Mouse (Mus musculus): ENCODE results near the gene Gys1. TPM values are rescaled to one million over a fixed set of nuclear protein-coding genes. Genes with fewer than 3 reads are reported as not detected.

Gene Gys1
- polyA plus RNA-seq, 1 experiment from 2014 or later: 136 TPM

DNA sequence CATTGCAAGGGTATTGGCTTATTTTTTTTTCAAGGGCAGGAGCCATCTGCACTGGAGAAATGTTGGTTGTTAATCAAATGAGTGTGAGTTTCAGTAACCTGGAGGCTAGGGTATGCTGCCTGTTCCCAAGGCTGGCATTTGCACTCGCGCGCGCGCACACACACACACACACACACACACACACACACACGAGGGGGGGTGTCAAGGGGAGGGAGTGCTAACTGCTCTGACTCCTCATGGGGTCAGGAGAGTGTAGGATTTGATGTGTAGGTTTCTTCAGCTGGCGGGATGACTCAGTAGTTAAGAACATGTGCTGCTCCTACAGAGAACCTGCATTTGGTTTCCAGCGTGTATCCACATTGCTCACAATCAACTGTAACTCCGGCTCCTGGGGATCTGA, 56.2 kb downstream of the Gys1 start:
- 0 out of 2 replicates have a peak overlapping the region, but pooled peaks have one; percentile 5 for H3K9ac ChIP-seq (ENCODE audit: low read length)

DNA sequence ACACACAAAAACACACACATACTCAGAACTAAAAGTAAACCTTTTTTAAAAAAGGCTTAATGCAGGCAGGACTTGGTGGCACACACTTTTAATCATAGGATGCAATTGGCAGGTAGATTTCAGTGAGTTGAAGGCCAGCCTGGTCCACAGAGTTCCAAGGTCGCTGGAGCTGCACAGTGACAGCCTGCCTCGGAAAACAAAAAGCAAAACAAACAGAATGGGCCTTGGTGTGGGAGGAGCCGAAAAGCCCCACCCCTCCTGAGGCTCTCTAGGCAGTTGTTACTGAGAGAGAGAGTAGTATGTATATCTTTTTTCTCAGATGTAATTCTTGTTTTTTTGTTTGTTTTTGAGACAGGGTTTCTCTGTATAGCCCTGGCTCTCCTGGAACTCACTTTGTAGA, 56.6 kb downstream of the Gys1 start:
- no peak overlapping the region for H3K27ac ChIP-seq (ENCODE audit: low read length)
- no peak overlapping the region; the same call in 1 of the 2 replicates for H3K4me2 ChIP-seq (ENCODE audit: low read depth, low read length)
- 0 out of 2 replicates have a peak overlapping the region, but pooled peaks have one; percentile 5 for H3K9ac ChIP-seq (ENCODE audit: low read length)
- 22% methylated on average over 3 of the region's 3 CpGs for WGBS
- ATAC-seq (replicated peaks; ENCODE audit: extremely low read depth, insufficient read depth, low FRiP score): no peak
- no peak overlapping the region for H3K4me3 ChIP-seq (ENCODE audit: low read length)
- peaks cover 9% of the 10 kb centered on the region; the same call in 1 of the 2 replicates for H3K4me1 ChIP-seq (ENCODE audit: control insufficient read depth, insufficient read depth, low read length)
- peaks cover 23% of the 10 kb centered on the region for H3K36me3 ChIP-seq (ENCODE audit: control insufficient read depth, insufficient read depth)
- H3K9me3 ChIP-seq (replicated peaks; ENCODE audit: control insufficient read depth, low read length): no peaks in the 10 kb centered on the region
- H3K27me3 ChIP-seq (ENCODE audit: control insufficient read depth, insufficient read depth, low read length): no peaks in the 10 kb centered on the region

More for the DNA sequence above, 56.2 kb downstream of the Gys1 start:
- 35% methylated on average over 9 of the region's 9 CpGs for WGBS
- no peak overlapping the region for H3K27ac ChIP-seq (ENCODE audit: low read length)
- no peaks in the 10 kb centered on the region for H3K9me3 ChIP-seq (replicated peaks; ENCODE audit: control insufficient read depth, low read length)
- no peak overlapping the region for H3K4me3 ChIP-seq (ENCODE audit: low read length)
- H3K36me3 ChIP-seq (ENCODE audit: control insufficient read depth, insufficient read depth): peaks cover 23% of the 10 kb centered on the region
- H3K4me2 ChIP-seq (ENCODE audit: low read depth, low read length): no peak overlapping the region; the same call in 1 of the 2 replicates
- ATAC-seq (replicated peaks; ENCODE audit: extremely low read depth, insufficient read depth, low FRiP score): no peak
- H3K27me3 ChIP-seq (ENCODE audit: control insufficient read depth, insufficient read depth, low read length): no peaks in the 10 kb centered on the region
- H3K4me1 ChIP-seq (ENCODE audit: control insufficient read depth, insufficient read depth, low read length): peaks cover 9% of the 10 kb centered on the region; the same call in 1 of the 2 replicates

DNA sequence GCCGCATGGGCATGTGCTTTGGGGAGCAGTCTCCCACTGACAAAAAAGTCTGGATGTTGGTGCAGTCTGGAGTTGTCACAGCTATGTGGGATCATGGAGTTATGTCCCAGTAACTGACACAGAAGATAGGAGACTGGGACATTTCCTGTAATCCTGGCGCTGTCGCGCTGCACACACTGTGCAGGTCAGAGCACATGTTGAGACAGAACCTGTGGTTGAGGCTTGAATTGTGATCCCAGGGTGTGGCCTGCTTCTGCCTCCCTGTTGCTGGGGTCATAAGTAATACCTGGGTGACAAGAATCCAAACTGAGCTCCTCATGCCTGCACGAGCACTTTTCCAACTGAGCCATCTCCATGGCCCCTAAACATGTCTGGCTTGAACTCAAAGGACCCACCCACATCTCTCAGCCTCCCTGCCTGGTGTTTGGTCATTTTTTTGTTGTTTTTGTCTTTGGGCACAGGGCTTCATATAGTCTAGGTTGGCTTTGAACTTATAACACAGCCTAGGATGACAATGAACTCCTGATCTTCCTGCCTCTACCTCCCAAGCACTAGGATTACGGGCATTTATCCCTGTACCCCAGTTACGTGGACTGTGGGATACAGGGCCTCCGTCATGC, 57.7 kb downstream of the Gys1 start:
- no peak overlapping the region for H3K4me3 ChIP-seq (ENCODE audit: low read length)
- no peaks in the 10 kb centered on the region for H3K9me3 ChIP-seq (replicated peaks; ENCODE audit: control insufficient read depth, low read length)
- H3K36me3 ChIP-seq (ENCODE audit: control insufficient read depth, insufficient read depth): peaks cover 27% of the 10 kb centered on the region
- H3K4me1 ChIP-seq (ENCODE audit: control insufficient read depth, insufficient read depth, low read length): peaks cover 9% of the 10 kb centered on the region; the same call in 1 of the 2 replicates
- H3K27me3 ChIP-seq (ENCODE audit: control insufficient read depth, insufficient read depth, low read length): no peaks in the 10 kb centered on the region
- no peak overlapping the region for H3K4me2 ChIP-seq (ENCODE audit: low read depth, low read length)
- H3K9ac ChIP-seq (ENCODE audit: low read length): no peak overlapping the region
- no peak overlapping the region for H3K27ac ChIP-seq (ENCODE audit: low read length)
- no peak for ATAC-seq (replicated peaks; ENCODE audit: extremely low read depth, insufficient read depth, low FRiP score)
- WGBS: 92% methylated on average over 8 of the region's 8 CpGs

DNA sequence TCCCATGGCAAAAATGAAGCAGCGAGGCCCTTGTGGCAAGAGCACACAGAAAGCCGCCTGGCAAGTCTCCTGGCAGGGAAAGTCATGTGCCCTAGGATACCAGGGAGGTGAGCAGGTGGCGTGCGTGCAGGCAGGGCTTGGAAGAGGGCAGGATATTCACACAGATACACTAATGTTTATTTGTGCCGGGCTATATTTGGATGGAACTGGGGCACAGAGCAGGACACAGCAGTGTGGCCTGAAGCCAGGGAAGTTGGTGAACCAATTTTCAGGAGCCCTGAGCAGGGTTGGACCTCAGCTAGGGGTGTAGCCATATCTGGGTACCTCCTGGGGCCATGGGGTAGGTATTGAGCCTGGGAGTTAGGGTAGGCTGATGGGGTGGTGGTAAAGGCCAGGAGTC, 58.3 kb downstream of the Gys1 start:
- Histone ChIP-seq H3K27me3 (ENCODE audit: control insufficient read depth, insufficient read depth, low read length) (no peaks in the 10 kb centered on the region), H3K27ac (ENCODE audit: low read length) (no peak overlapping the region; the same call in 1 of the 2 replicates), H3K4me1 (ENCODE audit: control insufficient read depth, insufficient read depth, low read length) (peaks cover 9% of the 10 kb centered on the region; the same call in 1 of the 2 replicates), H3K9ac (ENCODE audit: low read length) (no peak overlapping the region), H3K9me3 (replicated peaks; ENCODE audit: control insufficient read depth, low read length) (no peaks in the 10 kb centered on the region), H3K36me3 (ENCODE audit: control insufficient read depth, insufficient read depth) (peaks cover 31% of the 10 kb centered on the region), H3K4me2 (ENCODE audit: low read depth, low read length) (no peak overlapping the region), H3K4me3 (ENCODE audit: low read length) (no peak overlapping the region)
- ATAC-seq (replicated peaks; ENCODE audit: extremely low read depth, insufficient read depth, low FRiP score): no peak; the same call in 1 of the 2 replicates
- WGBS: 83% methylated on average over 5 of the region's 5 CpGs

DNA sequence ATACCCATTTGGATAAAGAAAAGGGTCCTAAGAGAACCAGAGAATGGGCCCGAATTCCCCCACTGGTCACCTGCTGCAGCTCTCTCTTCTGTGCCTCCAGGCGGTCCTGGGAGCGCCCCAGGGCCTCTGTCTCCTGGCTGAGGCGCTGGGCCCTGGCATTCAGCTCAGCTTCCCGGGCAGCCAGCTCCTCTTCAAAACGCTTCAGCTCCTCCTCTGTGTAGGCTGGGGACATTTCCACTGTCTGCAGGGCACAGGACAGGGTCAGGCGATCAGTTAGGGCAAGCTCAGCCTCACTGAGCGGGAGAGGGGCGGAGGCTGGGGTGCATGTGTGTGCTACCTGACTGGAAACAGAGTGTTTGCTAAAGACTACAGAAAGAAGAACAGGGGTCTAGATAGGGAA, 59.9 kb downstream of the Gys1 start:
- 85% methylated on average over 9 of the region's 9 CpGs for WGBS
- H3K27ac ChIP-seq (ENCODE audit: low read length): no peak overlapping the region
- H3K4me2 ChIP-seq (ENCODE audit: low read depth, low read length): no peak overlapping the region
- no peaks in the 10 kb centered on the region for H3K27me3 ChIP-seq (ENCODE audit: control insufficient read depth, insufficient read depth, low read length)
- no peak overlapping the region for H3K4me3 ChIP-seq (ENCODE audit: low read length)
- no peak for ATAC-seq (replicated peaks; ENCODE audit: extremely low read depth, insufficient read depth, low FRiP score)
- peaks cover 33% of the 10 kb centered on the region for H3K36me3 ChIP-seq (ENCODE audit: control insufficient read depth, insufficient read depth)
- no peak overlapping the region for H3K9ac ChIP-seq (ENCODE audit: low read length)
- H3K4me1 ChIP-seq (ENCODE audit: control insufficient read depth, insufficient read depth, low read length): peaks cover 5% of the 10 kb centered on the region; the same call in 1 of the 2 replicates
- H3K9me3 ChIP-seq (replicated peaks; ENCODE audit: control insufficient read depth, low read length): no peaks in the 10 kb centered on the region

DNA sequence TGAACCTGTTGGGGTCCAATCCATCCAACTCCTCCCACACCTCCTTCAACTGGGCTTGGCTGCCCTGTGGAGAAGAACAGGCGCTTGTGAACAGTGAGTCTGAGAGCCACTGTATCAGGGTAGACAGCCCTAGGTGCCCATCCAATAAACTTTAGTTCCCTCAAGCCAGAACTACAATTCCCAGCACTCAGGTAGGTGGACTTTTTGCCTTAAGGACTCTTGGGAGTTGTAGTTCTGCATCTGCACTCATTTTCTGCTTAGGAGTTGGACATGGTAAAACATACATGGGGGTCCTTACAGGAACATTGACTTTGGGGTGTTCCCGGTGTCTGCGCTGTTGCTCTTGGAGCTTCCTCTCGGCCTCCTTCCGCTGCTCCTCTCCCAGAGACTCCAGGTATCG, 63.8 kb downstream of the Gys1 start:
- H3K36me3 ChIP-seq (ENCODE audit: control insufficient read depth, insufficient read depth): peaks cover 33% of the 10 kb centered on the region
- no peaks in the 10 kb centered on the region for H3K9me3 ChIP-seq (replicated peaks; ENCODE audit: control insufficient read depth, low read length)
- no peak overlapping the region for H3K9ac ChIP-seq (ENCODE audit: low read length)
- H3K27me3 ChIP-seq (ENCODE audit: control insufficient read depth, insufficient read depth, low read length): no peaks in the 10 kb centered on the region
- no peak for ATAC-seq (replicated peaks; ENCODE audit: extremely low read depth, insufficient read depth, low FRiP score)
- no peak overlapping the region for H3K4me2 ChIP-seq (ENCODE audit: low read depth, low read length)
- 95% methylated on average over 6 of the region's 6 CpGs for WGBS
- no peaks in the 10 kb centered on the region for H3K4me1 ChIP-seq (ENCODE audit: control insufficient read depth, insufficient read depth, low read length)
- no peak overlapping the region for H3K27ac ChIP-seq (ENCODE audit: low read length)
- no peak overlapping the region for H3K4me3 ChIP-seq (ENCODE audit: low read length)

Small RNA genes lying within 50 kb of the gene (microRNA-seq; reads per million reads assigned to microRNA genes)
- gene Gm22133: not detected

Other genes starting within 250 kb of the Gys1 start
- gene Ccdc155, start 230.0 kb upstream of the Gys1 start, polyA plus RNA-seq (2015; fragmentation: Nextera tagmentation; extraction: Ambion mirVana): 0.58 and 0.75 TPM in 2 replicates
- 1.2 and 1.4 TPM in 2 replicates for gene Dkkl1, start 222.7 kb upstream of the Gys1 start, polyA plus RNA-seq (2015; fragmentation: Nextera tagmentation; extraction: Ambion mirVana)
- 88.0 and 92.4 TPM in 2 replicates for gene Tead2, start 219.1 kb upstream of the Gys1 start, polyA plus RNA-seq (2015; fragmentation: Nextera tagmentation; extraction: Ambion mirVana)
- 5.0 and 9.2 TPM in 2 replicates for gene Cd37, start 195.7 kb upstream of the Gys1 start, polyA plus RNA-seq (2015; fragmentation: Nextera tagmentation; extraction: Ambion mirVana)
- gene Slc6a16, start 193.8 kb upstream of the Gys1 start, polyA plus RNA-seq (2015; fragmentation: Nextera tagmentation; extraction: Ambion mirVana): 0.09 TPM in 1 of 2 replicates, not detected in the other
- gene Slc6a21, start 157.3 kb upstream of the Gys1 start, polyA plus RNA-seq (2015; fragmentation: Nextera tagmentation; extraction: Ambion mirVana): not detected in 2 replicates
- 12.4 and 18.0 TPM in 2 replicates for gene Trpm4, start 101.1 kb upstream of the Gys1 start, polyA plus RNA-seq (2015; fragmentation: Nextera tagmentation; extraction: Ambion mirVana)
- gene Hrc, start 99.6 kb upstream of the Gys1 start, polyA plus RNA-seq (2015; fragmentation: Nextera tagmentation; extraction: Ambion mirVana): 26.6 and 28.7 TPM in 2 replicates
- 1.5 TPM in 2 replicates for gene Ppfia3, start 67.8 kb upstream of the Gys1 start, polyA plus RNA-seq (2015; fragmentation: Nextera tagmentation; extraction: Ambion mirVana)
- 0.81 and 0.91 TPM in 2 replicates for gene Lin7b, start 64.3 kb upstream of the Gys1 start, polyA plus RNA-seq (2015; fragmentation: Nextera tagmentation; extraction: Ambion mirVana)
- gene Snrnp70, start 39.1 kb upstream of the Gys1 start, polyA plus RNA-seq (2015; fragmentation: Nextera tagmentation; extraction: Ambion mirVana): 145 and 161 TPM in 2 replicates
- gene Kcna7, start 29.2 kb upstream of the Gys1 start, polyA plus RNA-seq (2015; fragmentation: Nextera tagmentation; extraction: Ambion mirVana): 0.25 and 0.27 TPM in 2 replicates
- gene Ntf5, start 21.1 kb upstream of the Gys1 start, polyA plus RNA-seq (2015; fragmentation: Nextera tagmentation; extraction: Ambion mirVana): 0.91 and 1.1 TPM in 2 replicates
- gene Lhb, start 14.0 kb upstream of the Gys1 start, polyA plus RNA-seq (2015; fragmentation: Nextera tagmentation; extraction: Ambion mirVana): 0.46 and 0.51 TPM in 2 replicates
- gene Ruvbl2, start 3.3 kb downstream of the Gys1 start, polyA plus RNA-seq (2015; fragmentation: Nextera tagmentation; extraction: Ambion mirVana): 85.1 and 88.3 TPM in 2 replicates
- 3,045 and 3,399 TPM in 2 replicates for gene Ftl1, start 25.0 kb downstream of the Gys1 start, polyA plus RNA-seq (2015; fragmentation: Nextera tagmentation; extraction: Ambion mirVana)
- 104 and 107 TPM in 2 replicates for gene Bax, start 32.1 kb downstream of the Gys1 start, polyA plus RNA-seq (2015; fragmentation: Nextera tagmentation; extraction: Ambion mirVana)
- 0.35 and 0.71 TPM in 2 replicates for gene Tulp2, start 47.0 kb downstream of the Gys1 start, polyA plus RNA-seq (2015; fragmentation: Nextera tagmentation; extraction: Ambion mirVana)
- gene Gm45808, start 52.0 kb downstream of the Gys1 start, polyA plus RNA-seq (2015; fragmentation: Nextera tagmentation; extraction: Ambion mirVana): not detected in 2 replicates
- 3.4 TPM in 2 replicates for gene Dhdh, start 54.0 kb downstream of the Gys1 start, polyA plus RNA-seq (2015; fragmentation: Nextera tagmentation; extraction: Ambion mirVana)
- gene Nucb1, start 75.6 kb downstream of the Gys1 start, polyA plus RNA-seq (2015; fragmentation: Nextera tagmentation; extraction: Ambion mirVana): 156 and 160 TPM in 2 replicates
- 25.0 and 27.1 TPM in 2 replicates for gene Ppp1r15a, start 91.4 kb downstream of the Gys1 start, polyA plus RNA-seq (2015; fragmentation: Nextera tagmentation; extraction: Ambion mirVana)
- 1.3 and 1.8 TPM in 2 replicates for gene Plekha4, start 91.5 kb downstream of the Gys1 start, polyA plus RNA-seq (2015; fragmentation: Nextera tagmentation; extraction: Ambion mirVana)
- gene Hsd17b14, start 120.0 kb downstream of the Gys1 start, polyA plus RNA-seq (2015; fragmentation: Nextera tagmentation; extraction: Ambion mirVana): 0.66 and 0.87 TPM in 2 replicates
- gene Bcat2, start 135.3 kb downstream of the Gys1 start, polyA plus RNA-seq (2015; fragmentation: Nextera tagmentation; extraction: Ambion mirVana): 97.7 and 102 TPM in 2 replicates
- 1.5 and 1.7 TPM in 2 replicates for gene Fgf21, start 180.6 kb downstream of the Gys1 start, polyA plus RNA-seq (2015; fragmentation: Nextera tagmentation; extraction: Ambion mirVana)
- gene Fut1, start 182.4 kb downstream of the Gys1 start, polyA plus RNA-seq (2015; fragmentation: Nextera tagmentation; extraction: Ambion mirVana): 0.15 and 0.83 TPM in 2 replicates
- 0.21 and 0.26 TPM in 2 replicates for gene Izumo1, start 187.0 kb downstream of the Gys1 start, polyA plus RNA-seq (2015; fragmentation: Nextera tagmentation; extraction: Ambion mirVana)
- 15.4 and 16.3 TPM in 2 replicates for gene Rasip1, start 192.6 kb downstream of the Gys1 start, polyA plus RNA-seq (2015; fragmentation: Nextera tagmentation; extraction: Ambion mirVana)
- 7.6 and 9.0 TPM in 2 replicates for gene Mamstr, start 205.1 kb downstream of the Gys1 start, polyA plus RNA-seq (2015; fragmentation: Nextera tagmentation; extraction: Ambion mirVana)
- 1.5 and 1.6 TPM in 2 replicates for gene Fut2, start 231.6 kb downstream of the Gys1 start, polyA plus RNA-seq (2015; fragmentation: Nextera tagmentation; extraction: Ambion mirVana)
- 0.22 and 0.36 TPM in 2 replicates for gene Ntn5, start 249.2 kb downstream of the Gys1 start, polyA plus RNA-seq (2015; fragmentation: Nextera tagmentation; extraction: Ambion mirVana)

Data from heart, embryonic 16.5 days (tissue).